Mouse (Mus musculus): ENCODE measurements at regions not wholly inside any gene's neighbourhood (a gene's known extent, or its start where the extent isn't known, plus 50 kb on each side); places are given as distances from the start of the nearest gene placed in this dataset.

- TF ChIP-seq GATA1 (IDR thresholded peaks at IDR 0.05; ENCODE audit: low read length), result no peak
- no peak for TF ChIP-seq TAL1 (IDR thresholded peaks at IDR 0.05; ENCODE audit: low read length)
Observed at GRCm38 (mm10) chr10:53456027-53456713, 76.4 kb upstream of the Cep85l start.

Measured in erythroblast, embryonic 14.5 days (primary cell).